Mouse (Mus musculus) layer of hippocampus, postnatal 36 days (tissue): ENCODE results near the gene Foxn3. TPM values are rescaled to one million over a fixed set of nuclear protein-coding genes. Genes with fewer than 3 reads are reported as not detected.

ENCODE experiments used
- DNase-seq, 2 experiments: peaks; one replicate each; pipeline ENCODE4 v3.0.0; 2022
- total RNA-seq, 2 experiments: library from RNA; stranded (reverse); gene quantifications; 2 replicates each; pipeline ENCODE4 v1.2.3; 2021

Foxn3 gene
- total RNA-seq, 2 experiments from 2014 or later, result 53.7 to 55.2 TPM

- no peak for DNase-seq
Measured at GRCm38 (mm10) chr12:99522882-99523281, 40.5 kb downstream of the Foxn3 start.

- no peak for DNase-seq
Measured at GRCm38 (mm10) chr12:99519862-99520261, 43.5 kb downstream of the Foxn3 start.

DNA sequence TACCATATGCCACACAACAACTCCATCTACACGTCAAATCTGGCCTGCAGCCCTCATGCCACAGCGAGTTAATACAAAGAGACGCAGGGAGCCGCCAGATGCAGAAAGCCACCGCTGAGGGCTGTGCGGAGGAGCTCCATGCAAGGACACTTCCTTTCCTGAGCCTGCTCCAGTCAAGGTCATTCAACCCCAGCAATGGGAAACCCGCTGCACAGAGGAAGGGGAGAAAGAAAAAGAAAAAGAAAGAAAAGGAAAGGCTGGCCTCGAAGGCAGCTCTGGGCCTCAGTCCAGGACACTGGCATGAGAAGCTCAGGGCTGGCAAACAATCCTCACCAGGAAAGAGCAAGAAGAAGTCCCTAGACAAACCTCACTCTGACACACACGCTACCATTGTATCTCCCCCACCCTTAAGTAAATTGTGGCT is 44.2 kb downstream of the Foxn3 start:
- DNase-seq, result peak; percentile 12 to 16

DNA sequence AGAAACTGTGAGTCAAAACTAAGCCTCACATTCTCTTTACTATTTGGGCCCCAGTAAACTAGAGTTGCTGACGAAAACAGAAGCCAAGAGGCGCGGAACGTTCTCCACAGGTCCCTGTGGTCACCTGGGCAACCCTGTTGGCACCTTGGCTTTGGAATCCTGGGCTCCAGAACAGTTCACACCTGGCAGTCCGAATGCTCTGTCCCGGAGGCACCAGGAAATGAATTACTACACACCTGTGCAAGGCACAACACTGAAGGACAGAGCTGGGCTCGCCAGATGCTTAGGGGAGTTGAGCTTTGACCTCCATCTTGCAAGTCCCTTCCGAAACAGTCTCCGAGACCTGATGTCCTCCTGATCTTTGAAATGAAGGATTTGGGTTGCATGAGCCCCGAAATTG is 44.7 kb downstream of the Foxn3 start:
- DNase-seq, result no peak

DNA sequence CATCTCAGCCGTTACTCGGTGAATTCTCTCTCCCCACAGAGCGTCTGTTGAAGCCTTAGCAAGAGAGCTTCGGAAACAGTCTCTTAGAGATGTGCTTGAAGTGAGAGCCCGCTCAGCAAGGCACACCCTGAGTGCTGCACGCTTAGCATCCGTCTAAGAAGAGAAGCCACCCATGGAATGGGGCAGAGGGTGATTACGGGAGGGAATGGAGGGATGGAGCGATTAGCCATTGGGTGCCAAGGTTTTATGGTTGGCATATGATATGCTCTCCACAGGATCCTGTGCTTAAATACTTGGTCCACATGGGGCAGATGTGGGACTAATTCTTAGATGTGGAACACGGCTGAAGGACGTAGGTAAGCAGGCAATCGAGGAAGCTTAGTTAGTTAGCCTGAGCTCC is 45.3 kb downstream of the Foxn3 start:
- DNase-seq, result no peak

- DNase-seq, result no peak
Measured at GRCm38 (mm10) chr12:99517296-99517695, 46.1 kb downstream of the Foxn3 start.

DNA sequence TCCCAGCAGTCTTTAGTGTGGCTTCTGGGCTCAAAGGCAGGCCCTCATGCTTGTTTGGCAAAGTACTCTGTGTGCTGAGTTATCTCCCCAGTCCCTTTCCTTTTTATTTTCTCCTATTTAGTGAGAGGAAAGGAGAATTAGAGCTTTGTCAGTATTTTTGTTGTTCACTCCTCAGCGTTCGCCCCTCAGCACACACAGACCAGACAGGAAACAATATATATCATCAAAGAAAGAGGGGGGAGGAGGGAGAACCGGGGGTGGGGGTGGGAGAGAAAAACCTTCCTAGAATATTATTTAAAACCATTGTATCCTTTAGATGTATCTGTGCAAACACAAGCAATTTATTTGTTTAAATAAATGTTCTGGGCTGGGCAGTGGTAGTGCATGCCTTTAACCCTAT is 47.9 kb downstream of the Foxn3 start:
- no peak for DNase-seq

GRCm38 (mm10) chr12:99511644-99512043 is 51.7 kb downstream of the Foxn3 start:
- no peak for DNase-seq

GRCm38 (mm10) chr12:99510759-99511158 is 52.6 kb downstream of the Foxn3 start:
- DNase-seq, result no peak

- no peak for DNase-seq
Measured at GRCm38 (mm10) chr12:99502225-99502624, 61.2 kb downstream of the Foxn3 start.

- peak; percentile 57 to 65 for DNase-seq
Measured at GRCm38 (mm10) chr12:99498978-99499694, 64.2 kb downstream of the Foxn3 start.

DNA sequence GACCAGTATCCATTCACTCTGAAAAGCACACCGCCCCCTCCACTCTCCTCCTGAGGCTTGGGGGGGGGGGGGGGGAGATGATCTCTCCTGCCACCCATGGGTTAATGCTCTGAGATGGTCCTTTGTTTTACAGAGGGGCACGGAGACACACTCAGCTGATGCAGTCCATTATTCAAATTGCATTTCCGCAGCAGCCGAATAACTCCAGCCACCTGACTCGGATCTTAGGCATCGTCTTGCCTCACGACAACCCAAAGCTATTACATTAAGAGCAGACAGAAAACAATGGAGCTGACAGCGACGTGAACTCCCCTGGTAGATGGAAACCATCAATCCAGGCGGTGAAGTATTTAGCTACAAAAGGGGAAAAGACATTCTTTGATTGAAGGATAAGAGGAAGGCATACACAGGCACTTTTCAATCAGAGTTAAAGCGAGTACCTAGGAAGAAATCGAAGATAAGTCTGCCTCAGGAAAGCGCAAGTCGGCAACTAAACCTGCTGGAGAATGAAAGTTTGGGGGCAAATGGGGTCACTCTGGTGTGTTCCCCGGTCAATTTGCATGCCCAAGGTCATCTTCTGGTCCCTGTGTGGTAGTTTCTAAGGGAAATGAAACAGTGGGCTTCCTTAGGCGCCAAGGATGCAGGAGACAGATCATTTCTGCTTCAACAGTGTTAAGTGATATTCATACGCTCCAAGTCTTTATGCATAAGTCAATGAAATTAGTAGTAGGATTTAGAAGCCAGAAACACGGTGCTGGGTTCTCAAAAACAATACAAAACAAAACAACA is 65.0 kb downstream of the Foxn3 start:
- DNase-seq, result peak in 1 of 2 experiments; percentile 5

GRCm38 (mm10) chr12:99496945-99497344 is 66.4 kb downstream of the Foxn3 start:
- DNase-seq, result no peak

DNA sequence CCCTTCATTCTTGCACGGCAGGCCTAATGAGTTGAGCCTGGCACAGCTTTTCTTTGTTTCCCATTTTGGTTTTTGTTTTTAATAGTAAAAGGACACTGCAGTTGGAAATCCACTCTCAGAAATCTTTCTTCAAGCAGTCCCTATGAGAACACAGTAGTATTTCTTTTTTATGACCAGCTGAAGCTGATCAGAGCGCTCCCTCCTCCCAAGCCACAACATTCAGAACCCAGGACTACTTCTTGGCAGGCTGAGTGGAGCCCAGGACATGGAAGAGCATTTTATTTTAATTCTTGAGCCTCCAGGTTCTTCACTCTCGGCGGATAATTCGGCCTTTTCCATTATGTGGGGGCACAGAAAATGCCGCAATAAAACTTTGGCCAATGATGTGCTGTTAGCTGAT is 73.2 kb downstream of the Foxn3 start:
- no peak for DNase-seq

DNA sequence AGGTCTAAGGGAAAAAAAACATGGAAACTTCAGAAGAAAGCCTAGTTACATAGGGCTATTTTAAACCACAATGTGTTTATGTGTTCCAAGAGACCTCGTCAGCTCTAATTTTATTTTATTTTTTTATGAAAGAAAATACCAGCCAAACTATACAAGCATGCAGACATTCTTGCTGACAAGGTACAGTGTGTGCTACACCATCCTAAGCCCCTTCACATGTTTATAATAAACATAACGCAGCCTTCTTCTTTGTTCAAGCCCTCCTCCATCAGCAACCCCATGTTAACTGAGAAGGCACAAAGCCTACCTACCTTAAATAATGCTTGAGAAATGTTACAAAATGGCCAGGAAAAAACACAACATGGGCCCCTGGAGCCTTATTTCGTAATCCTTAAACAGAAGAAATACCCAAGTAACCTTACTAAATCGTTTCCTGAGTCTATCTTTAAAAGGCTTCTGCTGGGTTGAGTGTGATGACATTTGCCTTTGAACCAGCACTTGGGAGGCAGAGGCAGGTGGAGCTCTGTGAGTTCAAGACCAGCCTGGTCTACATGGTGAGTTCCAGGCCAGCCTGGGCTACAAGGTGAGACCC is 74.3 kb downstream of the Foxn3 start:
- DNase-seq, result no peak

DNA sequence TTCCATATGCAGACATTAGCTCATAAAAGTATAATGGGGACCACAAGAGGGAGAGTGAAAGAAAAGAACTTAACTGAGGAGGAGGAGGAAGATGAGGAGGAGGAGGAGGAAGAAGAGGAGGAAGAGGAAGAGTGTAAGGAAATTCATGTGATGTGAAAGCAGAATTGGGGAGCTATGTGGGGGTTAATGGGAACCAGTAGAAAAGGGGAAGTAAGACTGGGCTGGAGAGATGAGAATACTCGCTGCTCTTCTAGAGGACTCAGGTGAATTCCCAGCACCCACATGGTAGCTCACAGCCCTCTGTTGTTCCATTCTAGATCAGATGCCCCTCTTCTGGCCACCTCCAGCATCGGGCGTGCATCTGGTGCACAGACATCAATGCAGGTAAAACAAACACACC is 83.0 kb downstream of the Foxn3 start:
- DNase-seq, result no peak

DNA sequence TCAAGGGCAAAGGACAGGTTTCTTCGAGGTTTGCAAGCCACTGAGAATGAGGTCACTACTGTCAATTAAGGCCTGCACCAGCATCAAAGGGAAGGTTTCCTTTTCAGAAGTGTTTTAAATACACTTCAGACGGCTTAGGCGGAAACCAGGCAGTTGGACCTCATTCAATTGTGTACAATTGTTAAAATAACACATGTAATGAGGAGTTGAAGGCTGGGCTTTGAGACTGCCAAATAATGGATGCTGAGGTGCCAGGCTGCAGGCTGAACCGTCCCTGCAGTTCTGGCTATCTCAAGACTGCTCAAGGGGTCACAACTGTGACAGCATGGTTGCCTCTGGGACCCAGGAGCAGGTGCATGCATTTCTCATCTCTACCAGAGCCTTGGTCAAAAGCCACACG is 89.2 kb downstream of the Foxn3 start:
- no peak for DNase-seq

GRCm38 (mm10) chr12:99473406-99474133 is 89.8 kb downstream of the Foxn3 start:
- DNase-seq, result no peak

- DNase-seq, result no peak
Measured at GRCm38 (mm10) chr12:99471431-99471830, 92.0 kb downstream of the Foxn3 start.

GRCm38 (mm10) chr12:99467884-99468311 is 95.5 kb downstream of the Foxn3 start:
- peak; percentile 9 to 31 for DNase-seq

GRCm38 (mm10) chr12:99467256-99467883 is 96.0 kb downstream of the Foxn3 start:
- no peak for DNase-seq

DNA sequence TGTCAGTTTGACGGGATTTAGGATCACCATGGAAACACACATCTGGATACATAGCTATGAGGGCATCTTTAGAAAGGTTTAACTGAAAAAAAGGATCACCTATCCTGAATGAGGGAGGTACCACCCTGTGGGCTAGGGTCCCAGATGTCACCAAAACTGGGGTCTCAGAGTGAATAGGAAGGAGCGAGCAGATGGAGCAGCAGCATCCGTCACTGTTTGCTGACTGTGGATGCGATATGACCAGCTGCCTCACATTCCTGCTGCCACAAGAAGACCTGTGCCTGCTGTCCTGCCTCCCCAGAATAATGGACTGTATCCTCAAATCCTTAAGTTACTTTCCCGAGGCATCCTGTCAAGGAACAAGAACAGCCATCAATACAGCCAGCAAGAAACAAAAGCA is 97.0 kb downstream of the Foxn3 start:
- no peak for DNase-seq
